Mouse (Mus musculus) stomach, postnatal 0 days (tissue): ENCODE results near the gene Ppm1m.

Source experiments
- CTCF ChIP-seq: IDR thresholded peaks from 2 replicates; pipeline ENCODE4 v1.5.1; 2016; ENCODE audit warnings: antibody characterized with exemption, low read depth, mild to moderate bottlenecking, moderate library complexity
- EP300 ChIP-seq: optimal IDR thresholded peaks from 2 replicates; pipeline ENCODE3; 2016; ENCODE audit warnings: antibody characterized with exemption

- TF ChIP-seq CTCF (no peak), EP300 (no peak)
Measured at GRCm38 (mm10) chr9:106166709-106167108, 32.8 kb downstream of the Ppm1m start.
